Mouse (Mus musculus) embryonic facial prominence, embryonic 15.5 days (tissue): Measurements from ENCODE around the gene Rpl37. TPM values are rescaled to one million over a fixed set of nuclear protein-coding genes. Genes with fewer than 3 reads are reported as not detected.

Source experiments
- ATAC-seq: fragments of 200-750 bp; cut with Nextera tagmentation; 2 replicates; pipeline ENCODE4 v1.8.0; 2017; ENCODE audit warnings: low read depth, moderate TSS enrichment; ENCODE audit not compliant: insufficient number of reproducible peaks, low FRiP score, low TSS enrichment
- H3K27ac ChIP-seq: fragments of 300-500 bp; sonication (generic); replicated peaks from 2 replicates; pipeline ENCODE4 v1.5.1; 2015; ENCODE audit warnings: mild to moderate bottlenecking, inconsistent platforms
- H3K27me3 ChIP-seq: fragments of 300-500 bp; sonication (generic); 2 replicates; pipeline ENCODE4 v1.6.1; 2015; ENCODE audit warnings: inconsistent platforms
- H3K36me3 ChIP-seq: fragments of 300-500 bp; sonication (generic); 2 replicates; pipeline ENCODE4 v1.6.1; 2015; ENCODE audit warnings: mild to moderate bottlenecking, inconsistent platforms
- H3K4me1 ChIP-seq: fragments of 300-500 bp; sonication (generic); 2 replicates; pipeline ENCODE4 v1.6.1; 2015; ENCODE audit warnings: inconsistent platforms
- H3K4me2 ChIP-seq: fragments of 300-500 bp; sonication (generic); replicated peaks from 2 replicates; pipeline ENCODE4 v1.6.1; 2015; ENCODE audit warnings: mild to moderate bottlenecking, inconsistent platforms
- H3K4me3 ChIP-seq: fragments of 300-500 bp; sonication (generic); replicated peaks from 2 replicates; pipeline ENCODE4 v1.5.1; 2015; ENCODE audit warnings: mild to moderate bottlenecking, inconsistent platforms
- H3K9ac ChIP-seq: fragments of 300-500 bp; sonication (generic); 2 replicates; pipeline ENCODE4 v1.6.1; 2015; ENCODE audit warnings: inconsistent platforms
- H3K9me3 ChIP-seq: fragments of 300-500 bp; sonication (generic); replicated peaks from 2 replicates; pipeline ENCODE4 v1.6.1; 2016; ENCODE audit warnings: inconsistent platforms
- whole genome bisulfite sequencing: fragments of 180-500 bp; shearing (Covaris S2); methylation state at CpG from one replicate; pipeline ENCODE4 v1.1.7; 2015; 5-methylcytosine and 5-hydroxymethylcytosine counted together
- polyA plus RNA-seq: library from polyadenylated mRNA; unstranded; fragments of >200 nt; fragmentation: Nextera tagmentation; extraction: Ambion mirVana; gene quantifications from 2 replicates; pipeline ENCODE4 v1.2.1, GENCODE M21; 2015

The Rpl37 gene
- polyA plus RNA-seq, 1 experiment from 2014 or later: 603 TPM

GRCm38 (mm10) chr15:5142047-5142446, 25.6 kb downstream of the Rpl37 start:
- 64% methylated on average over 5 of the region's 5 CpGs for WGBS
- no peak overlapping the region for H3K9ac ChIP-seq
- H3K36me3 ChIP-seq: no peaks in the 10 kb centered on the region
- H3K27ac ChIP-seq: no peak overlapping the region
- H3K4me1 ChIP-seq: peaks cover 22% of the 10 kb centered on the region
- no peaks in the 10 kb centered on the region for H3K9me3 ChIP-seq
- H3K4me3 ChIP-seq: no peak overlapping the region
- H3K27me3 ChIP-seq: no peaks in the 10 kb centered on the region
- ATAC-seq: no peak
- no peak overlapping the region for H3K4me2 ChIP-seq

GRCm38 (mm10) chr15:5142714-5143113, 26.3 kb downstream of the Rpl37 start:
- Histone ChIP-seq H3K27me3 (no peaks in the 10 kb centered on the region), H3K4me1 (peaks cover 22% of the 10 kb centered on the region), H3K9ac (no peak overlapping the region), H3K4me3 (no peak overlapping the region), H3K9me3 (no peaks in the 10 kb centered on the region), H3K36me3 (no peaks in the 10 kb centered on the region), H3K4me2 (no peak overlapping the region), H3K27ac (no peak overlapping the region)
- WGBS: 55% methylated on average over 5 of the region's 5 CpGs
- no peak for ATAC-seq

DNA sequence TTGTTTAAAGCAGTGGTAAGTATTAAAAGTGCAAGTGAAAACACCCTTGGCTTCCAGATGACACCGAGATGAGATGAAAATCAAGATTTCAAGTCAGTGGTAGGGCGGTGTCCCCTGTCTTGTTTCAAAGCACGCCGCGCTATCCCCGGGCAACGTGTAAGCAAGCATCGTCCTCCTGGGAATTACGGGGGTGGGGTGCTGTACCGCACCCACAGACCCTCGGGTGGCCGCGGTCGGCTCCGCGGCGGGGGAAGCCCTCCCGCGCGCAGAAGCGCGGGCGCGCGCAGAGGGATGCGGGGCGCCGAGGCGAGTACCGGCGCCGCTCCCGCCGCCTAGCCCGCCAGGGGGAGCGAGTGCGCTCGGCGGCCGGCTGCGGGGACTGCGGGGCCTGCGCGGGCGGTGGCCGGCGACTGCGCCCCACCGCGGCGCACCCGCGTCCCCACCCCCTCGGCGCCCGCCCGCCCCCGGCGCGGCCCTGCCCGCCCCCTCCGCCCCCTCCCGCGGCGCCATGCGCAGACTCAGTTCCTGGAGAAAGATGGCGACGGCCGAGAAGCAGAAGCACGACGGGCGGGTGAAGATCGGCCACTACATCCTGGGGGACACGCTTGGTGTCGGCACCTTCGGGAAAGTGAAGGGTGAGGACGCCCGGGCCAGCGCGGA, 27.0 kb downstream of the Rpl37 start, which contains the start of gene Prkaa1:
Prkaa1 (plus strand) TSS at position 501 of the 660 bp plus-strand sequence.
- peak; percentile 89 for ATAC-seq
- peak within 1 kb of the TSS; percentile 90 for H3K27ac ChIP-seq

GRCm38 (mm10) chr15:5144021-5144778, 27.8 kb downstream of the Rpl37 start:
- ATAC-seq: peak; percentile 80

More for the DNA sequence above, 27.0 kb downstream of the Rpl37 start, which contains the start of gene Prkaa1:
- Histone ChIP-seq H3K9me3 (no peaks in the 10 kb centered on the region), H3K4me2 (peak within 1 kb of the TSS; percentile 58), H3K4me1 (peaks cover 17% of the 10 kb centered on the region), H3K36me3 (no peaks in the 10 kb centered on the region), H3K9ac (peak within 1 kb of the TSS; percentile 78), H3K4me3 (peak within 1 kb of the TSS; percentile 69), H3K27me3 (no peaks in the 10 kb centered on the region)
- WGBS: under 1% methylated on average over 77 of the region's 80 CpGs

GRCm38 (mm10) chr15:5145196-5145945, 28.9 kb downstream of the Rpl37 start:
- 42% methylated on average over 9 of the region's 9 CpGs for whole genome bisulfite sequencing
- H3K4me2 ChIP-seq: peak overlapping the region; percentile 58
- H3K36me3 ChIP-seq: no peaks in the 10 kb centered on the region
- no peaks in the 10 kb centered on the region for H3K9me3 ChIP-seq
- H3K4me1 ChIP-seq: peaks cover 26% of the 10 kb centered on the region
- no peak for ATAC-seq
- no peaks in the 10 kb centered on the region for H3K27me3 ChIP-seq
- H3K4me3 ChIP-seq: peak overlapping the region; percentile 69
- H3K27ac ChIP-seq: no peak overlapping the region; the same call in 1 of the 2 replicates
- no peak overlapping the region for H3K9ac ChIP-seq

More at GRCm38 (mm10) chr15:5144021-5144778, 27.8 kb downstream of the Rpl37 start:
- under 1% methylated on average over 61 of the region's 61 CpGs for WGBS
- Histone ChIP-seq H3K4me1 (peaks cover 24% of the 10 kb centered on the region), H3K36me3 (no peaks in the 10 kb centered on the region), H3K27me3 (no peaks in the 10 kb centered on the region), H3K4me2 (peak overlapping the region; percentile 58), H3K9me3 (no peaks in the 10 kb centered on the region), H3K9ac (peak overlapping the region; percentile 78), H3K4me3 (peak overlapping the region; percentile 69), H3K27ac (peak overlapping the region; percentile 90)

GRCm38 (mm10) chr15:5149187-5149586, 32.7 kb downstream of the Rpl37 start:
- H3K36me3 ChIP-seq: no peaks in the 10 kb centered on the region
- no peak for ATAC-seq
- whole genome bisulfite sequencing: 50% methylated on average over 4 of the region's 4 CpGs
- no peaks in the 10 kb centered on the region for H3K27me3 ChIP-seq
- no peak overlapping the region for H3K4me2 ChIP-seq
- H3K4me3 ChIP-seq: no peak overlapping the region
- no peak overlapping the region for H3K27ac ChIP-seq
- H3K4me1 ChIP-seq: peaks cover 26% of the 10 kb centered on the region
- H3K9me3 ChIP-seq: no peaks in the 10 kb centered on the region
- H3K9ac ChIP-seq: no peak overlapping the region

DNA sequence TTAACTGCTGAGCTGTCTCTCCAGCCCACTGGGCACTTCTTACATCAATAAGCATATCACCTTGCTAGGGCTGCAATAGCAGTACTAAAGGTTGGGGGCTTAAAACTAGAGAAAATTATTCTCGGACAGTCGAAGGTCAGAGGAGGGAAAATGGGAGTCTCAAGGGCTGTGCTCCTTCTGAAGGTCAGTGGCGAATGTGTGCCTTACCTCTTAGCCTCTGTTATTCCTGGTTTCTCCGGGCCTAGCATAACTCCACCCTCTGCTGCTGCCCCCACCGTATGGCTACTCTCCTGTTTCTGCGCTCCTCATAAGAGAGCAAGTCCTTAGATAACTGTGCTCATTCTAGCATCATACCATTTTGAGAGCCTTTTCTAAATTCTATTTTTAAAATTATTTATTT, 35.7 kb downstream of the Rpl37 start:
- no peaks in the 10 kb centered on the region for H3K9me3 ChIP-seq
- no peak overlapping the region for H3K9ac ChIP-seq

DNA sequence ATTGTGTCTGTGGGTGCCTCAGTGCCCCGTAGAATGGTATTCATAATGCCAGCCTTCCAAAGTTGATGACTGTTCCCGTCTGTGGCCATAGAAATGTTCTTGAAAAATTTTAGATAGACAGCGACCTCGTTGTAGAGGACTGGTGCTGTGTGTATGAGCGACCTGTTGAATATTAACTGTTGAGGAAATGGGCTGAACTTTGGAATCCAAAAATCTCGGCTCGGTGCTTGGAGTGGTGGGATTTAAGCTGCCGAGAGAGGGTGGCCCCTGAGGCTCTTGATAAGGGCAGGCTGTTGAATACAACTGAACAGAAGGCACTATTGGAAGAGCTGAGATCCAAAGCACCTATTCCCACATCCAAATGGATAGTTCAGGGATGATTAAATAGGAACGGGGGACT, 38.2 kb downstream of the Rpl37 start:
- peaks cover 8% of the 10 kb centered on the region; the same call in 1 of the 2 replicates for H3K4me1 ChIP-seq
- H3K9me3 ChIP-seq: no peaks in the 10 kb centered on the region
- no peak overlapping the region for H3K27ac ChIP-seq
- H3K36me3 ChIP-seq: no peaks in the 10 kb centered on the region
- no peaks in the 10 kb centered on the region for H3K27me3 ChIP-seq
- no peak overlapping the region for H3K4me3 ChIP-seq
- no peak overlapping the region for H3K9ac ChIP-seq
- H3K4me2 ChIP-seq: no peak overlapping the region
- ATAC-seq: no peak
- 82% methylated on average over 9 of the region's 9 CpGs for WGBS

More for the DNA sequence above, 35.7 kb downstream of the Rpl37 start:
- H3K36me3 ChIP-seq: no peaks in the 10 kb centered on the region
- ATAC-seq: no peak
- no peak overlapping the region for H3K4me3 ChIP-seq
- 95% methylated on average over 6 of the region's 6 CpGs for WGBS
- H3K4me2 ChIP-seq: no peak overlapping the region
- H3K27ac ChIP-seq: no peak overlapping the region
- H3K27me3 ChIP-seq: no peaks in the 10 kb centered on the region
- peaks cover 20% of the 10 kb centered on the region for H3K4me1 ChIP-seq

DNA sequence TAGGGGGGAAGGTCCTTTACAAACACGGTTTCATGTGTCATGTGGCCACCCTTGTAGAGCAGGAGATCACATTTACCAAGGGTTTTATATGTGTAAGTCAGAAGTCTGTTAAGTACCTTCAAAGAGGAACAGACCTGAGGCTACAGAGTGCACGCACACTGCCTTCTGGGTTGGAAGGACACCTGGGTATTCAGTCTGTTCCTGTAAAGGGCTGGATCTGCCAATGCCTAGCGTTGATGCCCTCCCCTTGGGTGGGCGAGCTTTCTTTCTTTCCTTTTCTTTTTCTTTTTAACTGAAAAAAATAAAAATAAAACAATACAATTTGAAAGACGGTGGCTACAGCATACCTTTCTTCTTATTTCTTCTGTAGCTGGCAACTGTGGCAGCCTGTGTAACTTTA, 38.6 kb downstream of the Rpl37 start:
- H3K9me3 ChIP-seq: no peaks in the 10 kb centered on the region
- no peak overlapping the region for H3K4me3 ChIP-seq
- no peak for ATAC-seq
- WGBS: 58% methylated on average over 5 of the region's 5 CpGs
- H3K27ac ChIP-seq: no peak overlapping the region
- no peaks in the 10 kb centered on the region for H3K27me3 ChIP-seq
- no peak overlapping the region for H3K4me2 ChIP-seq
- H3K36me3 ChIP-seq: no peaks in the 10 kb centered on the region
- no peak overlapping the region for H3K9ac ChIP-seq
- peaks cover 8% of the 10 kb centered on the region; the same call in 1 of the 2 replicates for H3K4me1 ChIP-seq

DNA sequence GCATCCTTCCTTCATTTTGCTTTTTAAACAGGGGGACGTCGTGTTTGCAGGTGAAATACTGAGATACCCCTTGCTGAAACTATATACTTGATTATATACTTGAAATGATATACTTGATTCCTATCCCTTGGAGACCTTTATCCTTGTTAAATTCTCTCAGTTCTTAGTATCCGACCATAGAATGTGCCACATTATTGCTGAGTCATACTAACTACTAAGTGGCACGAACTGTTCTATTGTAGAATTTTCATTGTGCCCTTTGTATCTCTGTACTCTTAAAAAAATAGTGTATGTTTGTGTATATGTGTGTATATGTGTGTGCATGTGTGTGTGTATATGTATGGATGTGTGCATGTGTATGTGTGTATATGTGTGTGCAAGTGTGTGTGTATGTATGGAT, 39.9 kb downstream of the Rpl37 start:
- no peaks in the 10 kb centered on the region for H3K36me3 ChIP-seq
- ATAC-seq: no peak
- H3K4me2 ChIP-seq: no peak overlapping the region
- peaks cover 8% of the 10 kb centered on the region; the same call in 1 of the 2 replicates for H3K4me1 ChIP-seq
- no peaks in the 10 kb centered on the region for H3K9me3 ChIP-seq
- no peak overlapping the region for H3K9ac ChIP-seq
- WGBS: 75% methylated on average over 4 of the region's 4 CpGs
- no peak overlapping the region for H3K27ac ChIP-seq
- no peak overlapping the region for H3K4me3 ChIP-seq
- no peaks in the 10 kb centered on the region for H3K27me3 ChIP-seq

GRCm38 (mm10) chr15:5157386-5157785, 40.9 kb downstream of the Rpl37 start:
- no peak for ATAC-seq
- Histone ChIP-seq H3K4me3 (no peak overlapping the region), H3K4me1 (peaks cover 8% of the 10 kb centered on the region; the same call in 1 of the 2 replicates), H3K27me3 (no peaks in the 10 kb centered on the region), H3K9ac (no peak overlapping the region), H3K9me3 (no peaks in the 10 kb centered on the region), H3K27ac (no peak overlapping the region), H3K4me2 (no peak overlapping the region), H3K36me3 (no peaks in the 10 kb centered on the region; the same call in 1 of the 2 replicates)
- WGBS: 57% methylated on average over 1 of the region's 1 CpGs
